Mouse (Mus musculus) CH12.LX (cell line): Measurements from ENCODE around the gene Mavs. TPM values are rescaled to one million over a fixed set of nuclear protein-coding genes. Genes with fewer than 3 reads are reported as not detected.
A peak's percentile ranks its signal among the peaks of the same experiment; 100 is the strongest.

ENCODE experiments used
- DNase-seq: peaks from one replicate; pipeline ENCODE4 v3.0.0-alpha.2; 2013; ENCODE audit errors: extremely low read depth
- H3K27ac ChIP-seq: 2 replicates; pipeline ENCODE4 v1.5.1; 2012; ENCODE audit warnings: low read depth, mild to moderate bottlenecking, control low read depth, moderate library complexity; ENCODE audit not compliant: insufficient read depth
- H3K27me3 ChIP-seq: replicated peaks from 2 replicates; pipeline ENCODE3; 2012; ENCODE audit warnings: inconsistent platforms
- H3K36me3 ChIP-seq, 2 experiments: replicated peaks in 1 of 2; 2 replicates each; pipeline versions ENCODE3 to v1.6.1; 2012; ENCODE audit warnings: inconsistent platforms in 1 of 2, low read length in 1 of 2, mild to moderate bottlenecking in 1 of 2, mixed read lengths in 1 of 2, moderate library complexity in 1 of 2; ENCODE audit not compliant: control insufficient read depth in 1 of 2, insufficient read depth in 1 of 2
- H3K4me1 ChIP-seq, 2 experiments: 2 replicates each; pipeline ENCODE4 v1.6.1; 2012; ENCODE audit warnings: inconsistent platforms in 1 of 2, moderate library complexity in 1 of 2; ENCODE audit not compliant: insufficient read depth in 2 of 2, control insufficient read depth in 1 of 2
- H3K4me2 ChIP-seq: 2 replicates; pipeline ENCODE4 v1.6.1; 2012; ENCODE audit warnings: low read depth, mild to moderate bottlenecking, control low read depth; ENCODE audit not compliant: poor library complexity, insufficient read depth, severe bottlenecking
- H3K4me3 ChIP-seq, 3 experiments: fragments of 150-350 bp in 1 of 3; sonication (generic) in 1 of 3; replicated peaks in 1 of 3; 2 replicates each; pipeline versions ENCODE3 to v1.5.1; 2011 to 2012; ENCODE audit warnings: low read depth in 2 of 3, low read length in 2 of 3, mild to moderate bottlenecking in 2 of 3, moderate library complexity in 2 of 3, control low read depth in 1 of 3, improper control_type of control experiment in 1 of 3, inconsistent platforms in 1 of 3, mixed read lengths in 1 of 3; ENCODE audit not compliant: poor library complexity in 1 of 3
- H3K79me2 ChIP-seq: replicated peaks from 2 replicates; pipeline ENCODE4 v1.6.1; 2012; ENCODE audit warnings: mild to moderate bottlenecking, moderate library complexity; ENCODE audit not compliant: control insufficient read depth, poor library complexity, insufficient read depth, severe bottlenecking; ENCODE audit errors: extremely low read depth
- H3K9ac ChIP-seq: 2 replicates; pipeline ENCODE4 v1.6.1; 2012; ENCODE audit warnings: low read depth, mild to moderate bottlenecking, control low read depth, moderate library complexity; ENCODE audit not compliant: insufficient read depth
- H3K9me3 ChIP-seq: replicated peaks from 2 replicates; pipeline ENCODE3; 2012; ENCODE audit warnings: low read length, inconsistent platforms, mixed read lengths
- BHLHE40 ChIP-seq: IDR thresholded peaks from 2 replicates; pipeline ENCODE4 v1.6.1; 2011; ENCODE audit warnings: mild to moderate bottlenecking, low read depth, low read length, improper control_type of control experiment
- CHD1 ChIP-seq: IDR thresholded peaks from 2 replicates; pipeline ENCODE4 v1.6.1; 2012; ENCODE audit warnings: low read depth, low read length, improper control_type of control experiment, inconsistent platforms
- CTCF ChIP-seq, 2 experiments: IDR thresholded peaks in 1 of 2; conservative IDR thresholded peaks in 1 of 2; 2 replicates each; pipeline ENCODE4 v1.5.1; 2011 to 2012; ENCODE audit warnings: low read depth in 2 of 2, low read length in 2 of 2, improper control_type of control experiment in 1 of 2, inconsistent platforms in 1 of 2, mild to moderate bottlenecking in 1 of 2, moderate library complexity in 1 of 2
- EP300 ChIP-seq: IDR thresholded peaks from 2 replicates; pipeline ENCODE4 v1.6.1; 2011; ENCODE audit warnings: low read length, improper control_type of control experiment
- ETS1 ChIP-seq: conservative IDR thresholded peaks from 2 replicates; pipeline ENCODE4 v1.6.1; 2012; ENCODE audit warnings: low read depth, mild to moderate bottlenecking, inconsistent platforms, low read length, improper control_type of control experiment, moderate library complexity
- GABPA ChIP-seq: IDR thresholded peaks from 2 replicates; pipeline ENCODE4 v1.6.1; 2012; ENCODE audit warnings: low read depth, low read length, improper control_type of control experiment, inconsistent platforms; ENCODE audit not compliant: insufficient replicate concordance
- HCFC1 ChIP-seq: IDR thresholded peaks from 2 replicates; pipeline ENCODE4 v1.6.1; 2012; ENCODE audit warnings: low read depth, mild to moderate bottlenecking, inconsistent platforms, low read length, improper control_type of control experiment
- IRF4 ChIP-seq: IDR thresholded peaks from 2 replicates; pipeline ENCODE4 v1.6.1; 2014; ENCODE audit warnings: low read depth, mild to moderate bottlenecking, inconsistent platforms, low read length, improper control_type of control experiment
- JUN ChIP-seq: IDR thresholded peaks from 2 replicates; pipeline ENCODE4 v1.6.1; 2011; ENCODE audit warnings: low read depth, mild to moderate bottlenecking, low read length, improper control_type of control experiment, moderate library complexity; ENCODE audit not compliant: insufficient read depth
- JUND ChIP-seq: conservative IDR thresholded peaks from 2 replicates; pipeline ENCODE4 v1.6.1; 2011; ENCODE audit warnings: low read depth, low read length, improper control_type of control experiment
- KAT2A ChIP-seq: IDR thresholded peaks from 2 replicates; pipeline ENCODE4 v1.6.1; 2012; ENCODE audit warnings: low read length, improper control_type of control experiment, inconsistent platforms; ENCODE audit not compliant: insufficient replicate concordance
- MAFK ChIP-seq: IDR thresholded peaks from 2 replicates; pipeline ENCODE4 v1.6.1; 2011; ENCODE audit warnings: low read length, improper control_type of control experiment; ENCODE audit not compliant: insufficient replicate concordance
- MAX ChIP-seq: IDR thresholded peaks from 2 replicates; pipeline ENCODE4 v1.6.1; 2011; ENCODE audit warnings: low read length, improper control_type of control experiment
- MAZ ChIP-seq: IDR thresholded peaks from 2 replicates; pipeline ENCODE4 v1.6.1; 2012; ENCODE audit warnings: low read depth, mild to moderate bottlenecking, inconsistent platforms, low read length, improper control_type of control experiment, moderate library complexity
- MEF2A ChIP-seq: IDR thresholded peaks from 2 replicates; pipeline ENCODE4 v1.6.1; 2014; ENCODE audit warnings: low read depth, mild to moderate bottlenecking, inconsistent platforms, low read length, improper control_type of control experiment, borderline replicate concordance
- MXI1 ChIP-seq: IDR thresholded peaks from 2 replicates; pipeline ENCODE4 v1.6.1; 2011; ENCODE audit warnings: mild to moderate bottlenecking, low read depth, low read length, improper control_type of control experiment
- MYC ChIP-seq: IDR thresholded peaks from 2 replicates; pipeline ENCODE4 v1.6.1; 2011; ENCODE audit warnings: low read depth, mild to moderate bottlenecking, improper control_type of control experiment, low read length
- NELFE ChIP-seq: IDR thresholded peaks from 2 replicates; pipeline ENCODE4 v1.6.1; 2011; ENCODE audit warnings: low read depth, low read length, improper control_type of control experiment
- NRF1 ChIP-seq: IDR thresholded peaks from 2 replicates; pipeline ENCODE4 v1.6.1; 2014; ENCODE audit warnings: low read depth, mild to moderate bottlenecking, inconsistent platforms, low read length, improper control_type of control experiment, moderate library complexity
- PAX5 ChIP-seq: IDR thresholded peaks from 2 replicates; pipeline ENCODE4 v1.6.1; 2012; ENCODE audit warnings: low read length, inconsistent platforms, mixed read lengths
- POLR2A ChIP-seq: IDR thresholded peaks from 2 replicates; pipeline ENCODE4 v1.6.1; 2011; ENCODE audit warnings: low read depth, mild to moderate bottlenecking, improper control_type of control experiment, low read length
- POLR2AphosphoS2 ChIP-seq: IDR thresholded peaks from 2 replicates; pipeline ENCODE4 v1.6.1; 2011; ENCODE audit warnings: low read depth, low read length, improper control_type of control experiment
- RAD21 ChIP-seq: IDR thresholded peaks from 2 replicates; pipeline ENCODE4 v1.6.1; 2011; ENCODE audit warnings: low read depth, mild to moderate bottlenecking, low read length, improper control_type of control experiment, moderate library complexity
- RCOR1 ChIP-seq: conservative IDR thresholded peaks from 2 replicates; pipeline ENCODE4 v1.6.1; 2012; ENCODE audit warnings: low read depth, mild to moderate bottlenecking, inconsistent platforms, low read length, improper control_type of control experiment
- SIN3A ChIP-seq: IDR thresholded peaks from 2 replicates; pipeline ENCODE4 v1.6.1; 2012; ENCODE audit warnings: low read length, improper control_type of control experiment, inconsistent platforms
- SMC3 ChIP-seq: IDR thresholded peaks from 2 replicates; pipeline ENCODE4 v1.6.1; 2011; ENCODE audit warnings: low read depth, low read length, improper control_type of control experiment
- TBP ChIP-seq: conservative IDR thresholded peaks from 2 replicates; pipeline ENCODE4 v1.6.1; 2011; ENCODE audit warnings: low read depth, low read length, improper control_type of control experiment
- TCF12 ChIP-seq: IDR thresholded peaks from 2 replicates; pipeline ENCODE4 v1.6.1; 2014; ENCODE audit warnings: low read depth, mild to moderate bottlenecking, inconsistent platforms, low read length, improper control_type of control experiment
- UBTF ChIP-seq: IDR thresholded peaks from 2 replicates; pipeline ENCODE4 v1.6.1; 2012; ENCODE audit warnings: low read depth, mild to moderate bottlenecking, inconsistent platforms, low read length, improper control_type of control experiment, moderate library complexity
- USF1 ChIP-seq: IDR thresholded peaks from 2 replicates; pipeline ENCODE4 v1.6.1; 2014; ENCODE audit warnings: low read depth, mild to moderate bottlenecking, inconsistent platforms, low read length, improper control_type of control experiment
- USF2 ChIP-seq: conservative IDR thresholded peaks from 2 replicates; pipeline ENCODE4 v1.6.1; 2011; ENCODE audit warnings: low read depth, low read length, improper control_type of control experiment
- ZC3H11A ChIP-seq: IDR thresholded peaks from 2 replicates; pipeline ENCODE4 v1.6.1; 2012; ENCODE audit warnings: low read depth, mild to moderate bottlenecking, inconsistent platforms, low read length, improper control_type of control experiment
- ZKSCAN1 ChIP-seq: IDR thresholded peaks from 2 replicates; pipeline ENCODE4 v1.6.1; 2012; ENCODE audit warnings: low read depth, inconsistent platforms, low read length, improper control_type of control experiment, borderline replicate concordance
- ZMIZ1 ChIP-seq: IDR thresholded peaks from 2 replicates; pipeline ENCODE4 v1.6.1; 2012; ENCODE audit warnings: low read depth, mild to moderate bottlenecking, inconsistent platforms, low read length, improper control_type of control experiment
- ZNF384 ChIP-seq: IDR thresholded peaks from 2 replicates; pipeline ENCODE4 v1.6.1; 2012; ENCODE audit warnings: low read depth, low read length, improper control_type of control experiment, inconsistent platforms
- dilution Hi-C: fragments of 300-500 bp; cut with MboI; formaldehyde crosslinking; loops from 2 replicates; pipeline ENCODE4 v1.14.3; 2020; ENCODE audit warnings: low sequenced_read_pairs; ENCODE audit not compliant: extremely low pct_unique_long_range_greater_than_20kb, extremely low pct_ligation_motif_present
- in situ Hi-C: fragments of 300-500 bp; cut with MboI; formaldehyde crosslinking; loops from 3 replicates; pipeline ENCODE4 v1.14.3; 2019; ENCODE audit warnings: low sequenced_read_pairs, low pct_ligation_motif_present, low pct_unique_long_range_greater_than_20kb, mixed read lengths
- polyA plus RNA-seq: library from polyadenylated mRNA; unstranded; fragments of >175 nt; gene quantifications from 2 replicates; pipeline ENCODE4 v1.2.1, GENCODE M21; 2012; ENCODE audit warnings: low read depth; ENCODE audit not compliant: insufficient read length
- total RNA-seq, 2 experiments: library from RNA; depleted of rRNA; stranded (reverse); fragments of 300-350 nt in 1 of 2; fragments of >200 nt in 1 of 2; gene quantifications; 2 replicates each; pipeline ENCODE4 v1.2.3; 2012 to 2014

The Mavs gene
- total and polyA plus RNA-seq, 3 experiments = 18.5 to 34.5 (median 25.6) TPM

GRCm38 (mm10) chr2:131190344-131191004 lies 43.4 kb upstream of the Mavs start:
- Histone ChIP-seq H3K27ac (peak overlapping the region; percentile 72), H3K27me3 (peaks cover 4% of the 10 kb centered on the region), H3K79me2 (no peaks in the 10 kb centered on the region), H3K4me2 (peak overlapping the region; percentile 51; the same call in 1 of the 2 replicates), H3K4me3 (no peak overlapping the region), H3K9me3 (no peaks in the 10 kb centered on the region), H3K4me1 (peaks cover 26 to 78% of the 10 kb centered on the region in 2 experiments), H3K9ac (no peak overlapping the region; the same call in 1 of the 2 replicates), H3K36me3 (peaks cover 23 to 41% of the 10 kb centered on the region in 2 experiments)
- DNase-seq = peak; percentile 86
- TF ChIP-seq IRF4 (no peak), TCF12 (peak; percentile 89), KAT2A (no peak), JUN (no peak), GABPA (no peak), NRF1 (no peak), RCOR1 (no peak), ZKSCAN1 (no peak), PAX5 (peak; percentile 100), HCFC1 (no peak), CHD1 (no peak), POLR2A (no peak), ZNF384 (no peak), POLR2AphosphoS2 (no peak), BHLHE40 (peak; percentile 70), MEF2A (no peak), USF2 (no peak), MYC (no peak), SIN3A (peak; percentile 76; the same call in 1 of the 2 replicates), CTCF (conservative IDR thresholded peaks at IDR 0.05 in 1 of 2, IDR thresholded peaks at IDR 0.05 in 1 of 2; ENCODE audit: low read depth in 2 of 2, low read length in 2 of 2) (no peak), MAFK (no peak), ZC3H11A (no peak), MAZ (no peak), RAD21 (no peak), SMC3 (no peak), USF1 (no peak), NELFE (no peak), ZMIZ1 (no peak), ETS1 (peak; percentile 85), JUND (no peak), TBP (no peak), UBTF (no peak), MAX (no peak), MXI1 (peak; percentile 75; the same call in 1 of the 2 replicates), EP300 (peak; percentile 59; the same call in 1 of the 2 replicates)
- dilution Hi-C loops = no loop called here
- in situ Hi-C loops = no loop called here
